ENCODE assay signal across 9 mouse cellular contexts in the genomic region with DNA sequence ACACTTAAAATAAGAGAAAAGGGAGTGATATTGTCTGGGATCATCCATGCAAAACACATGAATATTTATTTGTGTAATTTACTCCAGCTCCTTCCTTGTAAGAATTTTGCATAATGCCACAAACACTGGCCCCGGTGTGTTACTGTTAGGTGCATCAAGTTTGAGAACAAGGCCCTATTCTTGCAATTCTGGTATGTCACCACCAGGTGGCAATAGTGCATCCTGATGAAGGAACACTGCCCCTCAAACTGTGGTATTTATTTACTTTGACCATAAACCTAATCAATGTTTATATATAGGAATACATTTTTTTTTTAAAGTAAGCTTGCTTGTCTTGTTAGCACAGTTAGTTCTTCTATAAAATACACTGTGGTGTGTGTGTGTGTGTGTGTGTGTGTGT.
A peak's percentile ranks its signal among the peaks of the same experiment; 100 is the strongest.
DNase-seq lines count a peak whose midpoint lies in the region; ATAC-seq and TF ChIP-seq lines count a peak whose summit lies in the region.
"Had no signal": no experiment of that assay in that cellular context is flagged by ENCODE, and none has a peak within 500 bp of the region (broad histone marks: within the 10 kb centered on the region; RNA-seq: fewer than 3 reads in every experiment).

No protein-coding gene starts in this region.

- no peak for DNase-seq in kidney, postnatal 0 days (ENCODE audit: low spot score)
- DNase-seq in kidney, adult 8-10 months = no peak
- peak; percentile 27 for DNase-seq in MEL (ENCODE audit: low read depth, low spot score)
- peak; percentile 10 for DNase-seq in lung, postnatal 10 days
- no peak for DNase-seq in left cerebral cortex, postnatal 14 days (ENCODE audit: low spot score in 2 of 2)
- DNase-seq in testis, postnatal 14 days (ENCODE audit: low spot score) = no peak
- DNase-seq: cerebellum, adult 8-10 months had no signal

- H3K4me2 ChIP-seq in kidney, postnatal 0 days (ENCODE audit: low read length) = no peak overlapping the region

- no peak overlapping the region for H3K4me3 ChIP-seq in kidney, postnatal 0 days (replicated peaks; ENCODE audit: low read depth, low read length)
- no peak overlapping the region for H3K4me3 ChIP-seq in MEL (ENCODE audit: control insufficient read depth in 1 of 2, insufficient read depth in 1 of 2, low read depth in 2 of 2, low read length in 2 of 2)
- H3K4me3 ChIP-seq: myocyte had no signal

- no peak for TF ChIP-seq EP300 in MEL (IDR thresholded peaks at IDR 0.05; ENCODE audit: low read depth in 1 of 2, low read length in 2 of 2)

- TF ChIP-seq RAD21 in MEL (IDR thresholded peaks at IDR 0.05; ENCODE audit: low read depth, low read length) = peak; percentile 37

- H3K79me2 ChIP-seq in MEL (ENCODE audit: control insufficient read depth, insufficient read depth, low read length, poor library complexity) = no peaks in the 10 kb centered on the region

- peak; percentile 60 for TF ChIP-seq CTCF in kidney, postnatal 0 days (IDR thresholded peaks at IDR 0.05; ENCODE audit: low read depth)
- peak; percentile 21 to 53 (median 48); a peak in 5 of 6 replicates for TF ChIP-seq CTCF in MEL (IDR thresholded peaks at IDR 0.05 in 2 of 3, conservative IDR thresholded peaks at IDR 0.05 in 1 of 3; ENCODE audit: control insufficient read depth in 1 of 3, insufficient read depth in 1 of 3, low read depth in 2 of 3, low read length in 3 of 3, poor library complexity in 1 of 3, severe bottlenecking in 1 of 3)

- WGBS in kidney, postnatal 0 days = 93% methylated on average over 1 of the region's 1 CpGs

- no peak overlapping the region for H3K9ac ChIP-seq in kidney, postnatal 0 days (ENCODE audit: low read depth, low read length)
- H3K9ac ChIP-seq in MEL (ENCODE audit: control insufficient read depth, low read depth, low read length, poor library complexity, severe bottlenecking) = no peak overlapping the region

- no peak for ATAC-seq in kidney, postnatal 0 days (replicated peaks; ENCODE audit: low FRiP score, low read depth)
- ATAC-seq in CD4-positive, CD25-positive, alpha-beta regulatory T cell, adult 4 months = peak; percentile 54

- H3K27me3 ChIP-seq in kidney, postnatal 0 days (ENCODE audit: insufficient read depth, low read length) = no peaks in the 10 kb centered on the region
- no peaks in the 10 kb centered on the region for H3K27me3 ChIP-seq in MEL (ENCODE audit: control insufficient read depth in 1 of 2, insufficient read depth in 2 of 2, low read length in 2 of 2)

- no peaks in the 10 kb centered on the region for H3K36me3 ChIP-seq in kidney, postnatal 0 days (ENCODE audit: insufficient read depth, low read length)
- H3K36me3 ChIP-seq in MEL (ENCODE audit: control insufficient read depth in 1 of 2, insufficient read depth in 2 of 2, low read length in 2 of 2) = no peaks in the 10 kb centered on the region

- no peak overlapping the region for H3K27ac ChIP-seq in kidney, postnatal 0 days
- H3K27ac ChIP-seq in MEL (ENCODE audit: control insufficient read depth, low read depth, low read length) = no peak overlapping the region

- TF ChIP-seq POLR2A in MEL (IDR thresholded peaks at IDR 0.05; ENCODE audit: control insufficient read depth in 1 of 2, insufficient read depth in 1 of 2, low read depth in 1 of 2, low read length in 2 of 2, poor library complexity in 1 of 2) = no peak

- H3K4me1 ChIP-seq in kidney, postnatal 0 days (replicated peaks; ENCODE audit: insufficient read depth, low read length) = no peaks in the 10 kb centered on the region
- H3K4me1 ChIP-seq in MEL (ENCODE audit: control insufficient read depth in 1 of 2, insufficient read depth in 2 of 2, low read length in 2 of 2) = no peaks in the 10 kb centered on the region

- intact Hi-C loops in left cerebral cortex, postnatal 14 days (cut with DNase I) = no loop called here

- H3K9me3 ChIP-seq in kidney, postnatal 0 days (replicated peaks; ENCODE audit: low read length) = no peaks in the 10 kb centered on the region
- H3K9me3 ChIP-seq in MEL (replicated peaks; ENCODE audit: insufficient read depth, low read length) = no peaks in the 10 kb centered on the region

TF ChIP-seq in MEL, 35 proteins besides CTCF, POLR2A, EP300 and RAD21:
- TF ChIP-seq SMC3 (IDR thresholded peaks at IDR 0.05; ENCODE audit: low read depth, low read length) (peak; percentile 37), ZMIZ1 (IDR thresholded peaks at IDR 0.05; ENCODE audit: low read depth, low read length) (no peak)

Comparison
In these comparisons a context has a peak if more than half of its experiments do, and no peak if none do; other contexts are left out.
1. DNase-seq: peak in MEL (single experiment) and lung, postnatal 10 days (single experiment); none in kidney, postnatal 0 days (single experiment), kidney, adult 8-10 months (0 of 2), left cerebral cortex, postnatal 14 days (0 of 2) and testis, postnatal 14 days (single experiment).